In genomic region chr2:33977151-33977550, GRCm38 (mm10) we compare ENCODE assay signal across 24 mouse cellular contexts.
A peak's percentile ranks its signal among the peaks of the same experiment; 100 is the strongest.
DNase-seq lines count a peak whose midpoint lies in the region; ATAC-seq and TF ChIP-seq lines count a peak whose summit lies in the region.
"Had no signal": no experiment of that assay in that cellular context is flagged by ENCODE, and none has a peak within 500 bp of the region (broad histone marks: within the 10 kb centered on the region; RNA-seq: fewer than 3 reads in every experiment).

No protein-coding gene starts in this region.

- DNase-seq in heart, embryonic 10.5 days (ENCODE audit: low spot score) = peak; percentile 51
- no peak for DNase-seq in heart, adult 18-20 months
- DNase-seq in liver, postnatal 0 days = peak; percentile 10
- DNase-seq in liver, embryonic 11.5 days (ENCODE audit: low spot score) = no peak
- DNase-seq in testis, postnatal 10 days (ENCODE audit: low spot score) = peak; percentile 34
- no peak for DNase-seq in testis, postnatal 14 days (ENCODE audit: low spot score)
- DNase-seq: adrenal gland, adult 2 months; adrenal gland, postnatal 14 days; B cell, adult 2 months; cerebellum, adult 11 months; cerebellum, adult 2 months; cerebellum, adult 9-11 months; cerebellum, postnatal 25 days; forebrain, postnatal 0 days; gastrocnemius, adult 2 months; gastrocnemius, postnatal 14 days had no signal

- no peak overlapping the region for H3K4me3 ChIP-seq in heart, embryonic 10.5 days
- no peak overlapping the region for H3K4me3 ChIP-seq in liver, postnatal 0 days (ENCODE audit: low read depth, low read length)
- H3K4me3 ChIP-seq in liver, embryonic 11.5 days (ENCODE audit: low read depth, low read length) = no peak overlapping the region
- peak overlapping the region; percentile 51; the same call in 1 of the 2 replicates for H3K4me3 ChIP-seq in E14TG2a.4 (replicated peaks; ENCODE audit: low read length)
- H3K4me3 ChIP-seq in intestine, embryonic 15.5 days (replicated peaks) = no peak overlapping the region
- H3K4me3 ChIP-seq: embryonic facial prominence, embryonic 12.5 days; embryonic facial prominence, embryonic 15.5 days; gastrocnemius, adult 2 months; heart, adult 2 months; hindbrain, embryonic 15.5 days had no signal

- no peaks in the 10 kb centered on the region for H3K36me3 ChIP-seq in heart, embryonic 10.5 days
- no peaks in the 10 kb centered on the region for H3K36me3 ChIP-seq in liver, postnatal 0 days (replicated peaks; ENCODE audit: insufficient read depth, low read length)
- no peaks in the 10 kb centered on the region for H3K36me3 ChIP-seq in liver, embryonic 11.5 days (ENCODE audit: control insufficient read depth, insufficient read depth, low read length)
- H3K36me3 ChIP-seq in E14TG2a.4 (ENCODE audit: insufficient read depth, low read length) = no peaks in the 10 kb centered on the region
- no peaks in the 10 kb centered on the region for H3K36me3 ChIP-seq in intestine, embryonic 15.5 days
- H3K36me3 ChIP-seq: embryonic facial prominence, embryonic 12.5 days; embryonic facial prominence, embryonic 15.5 days; hindbrain, embryonic 15.5 days had no signal

- peaks cover 36% of the 10 kb centered on the region for H3K27me3 ChIP-seq in heart, embryonic 10.5 days (ENCODE audit: insufficient read depth, poor library complexity, severe bottlenecking)
- H3K27me3 ChIP-seq in liver, postnatal 0 days (ENCODE audit: insufficient read depth, low read length) = no peaks in the 10 kb centered on the region
- no peaks in the 10 kb centered on the region; the same call in 1 of the 2 replicates for H3K27me3 ChIP-seq in liver, embryonic 11.5 days (replicated peaks; ENCODE audit: control insufficient read depth, insufficient read depth, low read length)
- peaks cover 30% of the 10 kb centered on the region for H3K27me3 ChIP-seq in E14TG2a.4 (ENCODE audit: insufficient read depth, low read length)
- H3K27me3 ChIP-seq in intestine, embryonic 15.5 days (replicated peaks) = no peaks in the 10 kb centered on the region
- H3K27me3 ChIP-seq: embryonic facial prominence, embryonic 12.5 days; embryonic facial prominence, embryonic 15.5 days; hindbrain, embryonic 15.5 days had no signal

- 78% methylated on average over 5 of the region's 5 CpGs for WGBS in heart, embryonic 10.5 days
- 80% methylated on average over 5 of the region's 5 CpGs for WGBS in liver, postnatal 0 days (ENCODE audit: insufficient replicate concordance)
- 89% methylated on average over 5 of the region's 5 CpGs for WGBS in liver, embryonic 11.5 days
- WGBS in intestine, embryonic 15.5 days = 93% methylated on average over 5 of the region's 5 CpGs

- H3K4me1 ChIP-seq in heart, embryonic 10.5 days = peaks cover 5% of the 10 kb centered on the region; the same call in 1 of the 2 replicates
- no peaks in the 10 kb centered on the region for H3K4me1 ChIP-seq in liver, postnatal 0 days (ENCODE audit: insufficient read depth)
- no peaks in the 10 kb centered on the region for H3K4me1 ChIP-seq in liver, embryonic 11.5 days (replicated peaks; ENCODE audit: control insufficient read depth, insufficient read depth, low read length)
- H3K4me1 ChIP-seq in E14TG2a.4 (replicated peaks; ENCODE audit: low read depth, low read length) = peaks cover 36% of the 10 kb centered on the region
- no peaks in the 10 kb centered on the region for H3K4me1 ChIP-seq in intestine, embryonic 15.5 days (replicated peaks)
- H3K4me1 ChIP-seq: embryonic facial prominence, embryonic 12.5 days; embryonic facial prominence, embryonic 15.5 days had no signal

- TF ChIP-seq CTCF in liver, postnatal 0 days (IDR thresholded peaks at IDR 0.05; ENCODE audit: low read depth) = no peak
- no peak for TF ChIP-seq CTCF in E14TG2a.4 (conservative IDR thresholded peaks at IDR 0.05; ENCODE audit: low read length)

- H3K9me3 ChIP-seq in heart, embryonic 10.5 days = no peaks in the 10 kb centered on the region
- H3K9me3 ChIP-seq in liver, postnatal 0 days (ENCODE audit: low read length) = no peaks in the 10 kb centered on the region
- no peaks in the 10 kb centered on the region for H3K9me3 ChIP-seq in liver, embryonic 11.5 days (ENCODE audit: control insufficient read depth, low read length)
- no peaks in the 10 kb centered on the region for H3K9me3 ChIP-seq in E14TG2a.4 (ENCODE audit: low read length)
- H3K9me3 ChIP-seq in intestine, embryonic 15.5 days = no peaks in the 10 kb centered on the region
- H3K9me3 ChIP-seq: embryonic facial prominence, embryonic 12.5 days; embryonic facial prominence, embryonic 15.5 days; hindbrain, embryonic 15.5 days had no signal

- ATAC-seq in liver, postnatal 0 days = no peak
- no peak for ATAC-seq in liver, embryonic 11.5 days (replicated peaks; ENCODE audit: low FRiP score)
- ATAC-seq in intestine, embryonic 15.5 days = no peak
- ATAC-seq: forebrain, embryonic 14.5 days; forebrain, postnatal 0 days had no signal

- no peak for TF ChIP-seq EP300 in liver, postnatal 0 days (IDR thresholded peaks at IDR 0.05; ENCODE audit: low read depth)

- no peak overlapping the region for H3K4me2 ChIP-seq in liver, postnatal 0 days (ENCODE audit: low read depth, low read length)
- no peak overlapping the region for H3K4me2 ChIP-seq in liver, embryonic 11.5 days
- no peak overlapping the region for H3K4me2 ChIP-seq in intestine, embryonic 15.5 days (replicated peaks)
- H3K4me2 ChIP-seq: embryonic facial prominence, embryonic 12.5 days; embryonic facial prominence, embryonic 15.5 days; heart, embryonic 11.5 days; hindbrain, embryonic 15.5 days had no signal

- H3K27ac ChIP-seq in heart, embryonic 10.5 days = no peak overlapping the region
- no peak overlapping the region for H3K27ac ChIP-seq in liver, postnatal 0 days (ENCODE audit: low read depth)
- no peak overlapping the region for H3K27ac ChIP-seq in liver, embryonic 11.5 days (ENCODE audit: low read depth, low read length)
- H3K27ac ChIP-seq in intestine, embryonic 15.5 days = no peak overlapping the region
- H3K27ac ChIP-seq: embryonic facial prominence, embryonic 12.5 days; embryonic facial prominence, embryonic 15.5 days; gastrocnemius, adult 2 months; heart, adult 2 months; hindbrain, embryonic 15.5 days had no signal

- no peak overlapping the region for H3K9ac ChIP-seq in liver, postnatal 0 days (replicated peaks)
- H3K9ac ChIP-seq in liver, embryonic 11.5 days (ENCODE audit: low read depth, low read length) = no peak overlapping the region
- H3K9ac ChIP-seq in intestine, embryonic 15.5 days = no peak overlapping the region
- H3K9ac ChIP-seq: embryonic facial prominence, embryonic 12.5 days; embryonic facial prominence, embryonic 15.5 days; forebrain, postnatal 0 days; hindbrain, embryonic 15.5 days had no signal

Comparison
In these comparisons a context has a peak if more than half of its experiments do, and no peak if none do; other contexts are left out.
1. DNase-seq: peak in heart, embryonic 10.5 days (single experiment), liver, postnatal 0 days (single experiment) and testis, postnatal 10 days (single experiment); none in heart, adult 18-20 months (0 of 2), liver, embryonic 11.5 days (single experiment) and testis, postnatal 14 days (single experiment).